Mouse (Mus musculus) myocyte (in vitro differentiated cells): Measurements from ENCODE around the gene Pltp. TPM values are rescaled to one million over a fixed set of nuclear protein-coding genes. Genes with fewer than 3 reads are reported as not detected.

Source experiments
- H3K27me3 ChIP-seq: one replicate; pipeline ENCODE4 v1.6.1; 2011; ENCODE audit not compliant: control insufficient read depth, insufficient read depth, insufficient read length
- H3K36me3 ChIP-seq: one replicate; pipeline ENCODE4 v1.6.1; 2011; ENCODE audit not compliant: control insufficient read depth, insufficient read depth
- H3K4me2 ChIP-seq: one replicate; pipeline ENCODE4 v1.6.1; 2011; ENCODE audit warnings: low read depth, control low read depth
- H3K4me3 ChIP-seq: one replicate; pipeline ENCODE4 v1.5.1; 2011; ENCODE audit warnings: mild to moderate bottlenecking, control low read depth, moderate library complexity
- H3K79me2 ChIP-seq: one replicate; pipeline ENCODE4 v1.6.1; 2011; ENCODE audit not compliant: control insufficient read depth, insufficient read depth
- H3ac ChIP-seq: one replicate; pipeline ENCODE4 v1.6.1; 2011; ENCODE audit not compliant: control insufficient read depth, insufficient read length
- CEBPB ChIP-seq: IDR thresholded peaks from 2 replicates; pipeline ENCODE4 v1.6.1; 2011; ENCODE audit warnings: mild to moderate bottlenecking, moderate library complexity; ENCODE audit not compliant: poor library complexity, insufficient read depth, severe bottlenecking
- E2F4 ChIP-seq: IDR thresholded peaks from one replicate; pipeline ENCODE4 v1.6.1; 2011; ENCODE audit warnings: mild to moderate bottlenecking, control low read depth, moderate library complexity; ENCODE audit not compliant: insufficient read depth
- MAX ChIP-seq: IDR thresholded peaks from one replicate; pipeline ENCODE4 v1.6.1; 2011; ENCODE audit warnings: low read depth, mild to moderate bottlenecking, control low read depth
- MYOD1 ChIP-seq, 3 experiments: IDR thresholded peaks; one replicate each; pipeline ENCODE4 v1.6.1; 2011; ENCODE audit warnings: control low read depth in 2 of 3, low read depth in 2 of 3, mild to moderate bottlenecking in 2 of 3, moderate library complexity in 1 of 3; ENCODE audit not compliant: insufficient read length in 2 of 3, control insufficient read depth in 1 of 3
- MYOG ChIP-seq, 3 experiments: IDR thresholded peaks; one replicate each; pipeline ENCODE4 v1.6.1; 2011; ENCODE audit warnings: control low read depth in 2 of 3, low read depth in 2 of 3, mild to moderate bottlenecking in 2 of 3; ENCODE audit not compliant: insufficient read length in 2 of 3, control insufficient read depth in 1 of 3, insufficient read depth in 1 of 3
- POLR2A ChIP-seq: IDR thresholded peaks from one replicate; pipeline ENCODE4 v1.6.1; 2011; ENCODE audit warnings: low read depth, mild to moderate bottlenecking, control low read depth, moderate library complexity; ENCODE audit not compliant: insufficient read length
- POLR2AphosphoS2 ChIP-seq: IDR thresholded peaks from one replicate; pipeline ENCODE4 v1.6.1; 2011; ENCODE audit warnings: low read depth, control low read depth; ENCODE audit not compliant: insufficient read length
- REST ChIP-seq: IDR thresholded peaks from one replicate; pipeline ENCODE4 v1.6.1; 2011; ENCODE audit warnings: mild to moderate bottlenecking, control low read depth, moderate library complexity; ENCODE audit not compliant: insufficient read depth, insufficient read length
- SRF ChIP-seq: IDR thresholded peaks from one replicate; pipeline ENCODE4 v1.6.1; 2011; ENCODE audit warnings: low read depth; ENCODE audit not compliant: control insufficient read depth, insufficient read length
- TCF12 ChIP-seq: IDR thresholded peaks from one replicate; pipeline ENCODE4 v1.6.1; 2011; ENCODE audit warnings: mild to moderate bottlenecking, control low read depth; ENCODE audit not compliant: poor library complexity, insufficient read depth, severe bottlenecking
- TCF3 ChIP-seq: IDR thresholded peaks from one replicate; pipeline ENCODE4 v1.6.1; 2011; ENCODE audit warnings: low read depth, control low read depth; ENCODE audit not compliant: insufficient read length
- USF1 ChIP-seq: IDR thresholded peaks from one replicate; pipeline ENCODE4 v1.6.1; 2011; ENCODE audit warnings: low read depth, mild to moderate bottlenecking, control low read depth, moderate library complexity
- polyA plus RNA-seq: library from polyadenylated mRNA; unstranded; fragments of >200 nt; fragmentation: generic; extraction: Trizol; gene quantifications from one replicate; pipeline ENCODE4 v1.2.1, GENCODE M21; 2012; ENCODE audit warnings: missing spikeins

Gene Pltp
- polyA plus RNA-seq, 1 experiment: 117 TPM

- no peak overlapping the region for H3ac ChIP-seq
- no peak overlapping the region for H3K4me2 ChIP-seq
- H3K79me2 ChIP-seq: no peaks in the 10 kb centered on the region
- H3K36me3 ChIP-seq: peaks cover 7% of the 10 kb centered on the region
- no peaks in the 10 kb centered on the region for H3K27me3 ChIP-seq
- no peak overlapping the region for H3K4me3 ChIP-seq
- no peak for TF ChIP-seq MYOG (IDR thresholded peaks at IDR 0.05; ENCODE audit: control insufficient read depth in 1 of 3, insufficient read depth in 1 of 3, insufficient read length in 2 of 3, low read depth in 2 of 3)
- TF ChIP-seq SRF: no peak
- no peak for TF ChIP-seq REST
- TF ChIP-seq USF1: no peak
- no peak for TF ChIP-seq MYOD1 (IDR thresholded peaks at IDR 0.05; ENCODE audit: control insufficient read depth in 1 of 3, insufficient read length in 2 of 3, low read depth in 2 of 3)
These were observed 11.7 kb downstream of the Pltp start for GRCm38 (mm10) chr2:164845782-164846181.

GRCm38 (mm10) chr2:164835164-164835563 is 22.3 kb downstream of the Pltp start:
- Histone ChIP-seq H3K36me3 (no peaks in the 10 kb centered on the region), H3ac (no peak overlapping the region), H3K27me3 (no peaks in the 10 kb centered on the region), H3K79me2 (no peaks in the 10 kb centered on the region), H3K4me3 (peak overlapping the region; percentile 74), H3K4me2 (peak overlapping the region; percentile 92)
- TF ChIP-seq TCF12 (no peak), POLR2AphosphoS2 (peak; percentile 68), E2F4 (no peak)

- TF ChIP-seq TCF12: no peak
- TF ChIP-seq POLR2AphosphoS2: peak; percentile 18
- no peaks in the 10 kb centered on the region for H3K27me3 ChIP-seq
- H3K79me2 ChIP-seq: no peaks in the 10 kb centered on the region
- H3K4me3 ChIP-seq: peak overlapping the region; percentile 74
- peak overlapping the region; percentile 18 for H3ac ChIP-seq
- peak overlapping the region; percentile 92 for H3K4me2 ChIP-seq
- no peaks in the 10 kb centered on the region for H3K36me3 ChIP-seq
These were observed 23.0 kb downstream of the Pltp start for GRCm38 (mm10) chr2:164834531-164834930.

DNA sequence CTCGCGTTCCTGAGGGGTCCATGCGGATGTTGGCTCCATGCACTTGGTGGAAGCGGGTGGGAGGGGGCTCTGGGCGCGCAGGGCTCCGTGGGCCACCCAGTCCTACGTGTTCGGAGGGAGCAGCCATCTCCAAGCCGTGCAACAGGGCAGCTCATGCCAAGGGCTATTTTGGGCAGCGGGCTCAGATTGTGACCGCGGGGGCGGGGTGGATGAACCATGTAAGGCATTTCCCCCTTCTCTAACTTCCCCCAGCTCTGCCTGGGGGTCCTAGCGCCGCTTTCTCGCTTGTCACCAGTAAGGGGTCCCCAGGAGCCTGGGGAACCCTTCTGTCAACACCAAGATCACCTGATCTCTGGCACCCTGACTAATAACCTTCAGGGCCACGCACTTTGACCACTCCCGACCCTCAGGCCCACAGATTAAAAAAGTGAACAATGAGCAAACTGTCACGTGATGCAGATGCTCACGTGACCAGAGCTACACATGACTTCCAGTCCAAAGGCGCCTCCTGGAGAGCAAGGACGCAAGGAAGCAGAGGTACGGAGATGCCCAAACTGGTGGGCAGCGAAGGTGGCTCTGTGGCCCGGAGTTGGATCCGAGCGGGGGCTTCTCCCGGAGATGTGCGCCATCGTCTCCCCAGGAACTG is 24.1 kb downstream of the Pltp start, which contains the start of gene Neurl2:
Gene Neurl2 (minus strand): TSS at position 143 of the 646 bp plus-strand sequence.
- Histone ChIP-seq H3K4me3 (peak within 1 kb of the TSS; percentile 74), H3K4me2 (peak within 1 kb of the TSS; percentile 92), H3K79me2 (no peaks in the 10 kb centered on the region), H3K27me3 (no peaks in the 10 kb centered on the region), H3ac (peak within 1 kb of the TSS; percentile 18), H3K36me3 (no peaks in the 10 kb centered on the region)
- TF ChIP-seq POLR2A: peak; percentile 69
- TF ChIP-seq MYOG (IDR thresholded peaks at IDR 0.05; ENCODE audit: control insufficient read depth in 1 of 3, insufficient read depth in 1 of 3, insufficient read length in 2 of 3, low read depth in 2 of 3): peak in 1 of 3 experiments; percentile 2
- TF ChIP-seq REST: no peak
- peak; percentile 61 for TF ChIP-seq MAX
- no peak for TF ChIP-seq CEBPB
- TF ChIP-seq SRF: peak; percentile 97
- TF ChIP-seq USF1: peak; percentile 100
- TF ChIP-seq POLR2AphosphoS2: peak; percentile 80

DNA sequence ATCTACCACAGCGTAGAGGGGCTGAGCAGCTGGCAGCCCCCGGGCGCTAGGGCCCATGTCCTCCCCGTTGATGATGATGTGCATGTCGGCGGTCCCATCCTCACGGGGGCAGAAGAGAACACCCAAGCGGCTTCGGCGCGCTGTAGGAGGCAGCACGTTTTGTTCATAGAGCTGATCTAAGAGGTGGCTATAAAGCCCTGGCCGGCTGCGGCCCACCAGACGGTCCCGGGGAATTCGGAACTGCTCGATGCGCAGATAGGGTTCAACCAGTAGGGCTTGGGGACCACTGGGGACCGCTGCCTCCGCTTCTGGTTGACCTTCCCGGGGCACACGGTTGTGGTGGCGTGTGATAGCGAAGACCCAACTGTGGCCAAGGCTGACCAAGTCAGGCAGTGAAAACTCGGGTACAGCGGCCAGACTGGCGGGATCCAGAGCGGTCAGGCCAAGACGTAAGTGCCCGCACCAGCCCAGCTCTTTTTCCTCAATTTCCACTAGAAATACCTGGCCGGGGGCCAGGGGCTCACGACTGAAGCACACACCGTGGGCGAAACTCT is 24.7 kb downstream of the Pltp start, which contains the start of gene Ctsa:
Gene Ctsa (plus strand): TSS at position 126 of the 554 bp plus-strand sequence.
- H3K4me3 ChIP-seq: peak within 1 kb of the TSS; percentile 74
- no peaks in the 10 kb centered on the region for H3K79me2 ChIP-seq
- no peaks in the 10 kb centered on the region for H3K36me3 ChIP-seq
- no peaks in the 10 kb centered on the region for H3K27me3 ChIP-seq
- peak within 1 kb of the TSS; percentile 92 for H3K4me2 ChIP-seq
- no peak for TF ChIP-seq SRF
- TF ChIP-seq E2F4: no peak
- TF ChIP-seq REST: no peak
- TF ChIP-seq POLR2A: peak; percentile 37
- no peak for TF ChIP-seq USF1
- no peak for TF ChIP-seq MAX
- TF ChIP-seq CEBPB: no peak
- TF ChIP-seq MYOG (IDR thresholded peaks at IDR 0.05; ENCODE audit: control insufficient read depth in 1 of 3, insufficient read depth in 1 of 3, insufficient read length in 2 of 3, low read depth in 2 of 3): peak in 2 of 3 experiments; percentile 10 to 25
- TF ChIP-seq MYOD1 (IDR thresholded peaks at IDR 0.05; ENCODE audit: control insufficient read depth in 1 of 3, insufficient read length in 2 of 3, low read depth in 2 of 3): peak in 1 of 3 experiments; percentile 48
- TF ChIP-seq TCF3: no peak
- no peak for TF ChIP-seq TCF12
- TF ChIP-seq POLR2AphosphoS2: peak; percentile 58
- peak within 1 kb of the TSS; percentile 18 for H3ac ChIP-seq
